Mouse (Mus musculus): ENCODE results near the gene Ppie. TPM values are rescaled to one million over a fixed set of nuclear protein-coding genes. Genes with fewer than 3 reads are reported as not detected.

Ppie gene
- polyA plus RNA-seq (2012; rRNA removed): 32.5 and 33.4 TPM in 2 replicates

DNA sequence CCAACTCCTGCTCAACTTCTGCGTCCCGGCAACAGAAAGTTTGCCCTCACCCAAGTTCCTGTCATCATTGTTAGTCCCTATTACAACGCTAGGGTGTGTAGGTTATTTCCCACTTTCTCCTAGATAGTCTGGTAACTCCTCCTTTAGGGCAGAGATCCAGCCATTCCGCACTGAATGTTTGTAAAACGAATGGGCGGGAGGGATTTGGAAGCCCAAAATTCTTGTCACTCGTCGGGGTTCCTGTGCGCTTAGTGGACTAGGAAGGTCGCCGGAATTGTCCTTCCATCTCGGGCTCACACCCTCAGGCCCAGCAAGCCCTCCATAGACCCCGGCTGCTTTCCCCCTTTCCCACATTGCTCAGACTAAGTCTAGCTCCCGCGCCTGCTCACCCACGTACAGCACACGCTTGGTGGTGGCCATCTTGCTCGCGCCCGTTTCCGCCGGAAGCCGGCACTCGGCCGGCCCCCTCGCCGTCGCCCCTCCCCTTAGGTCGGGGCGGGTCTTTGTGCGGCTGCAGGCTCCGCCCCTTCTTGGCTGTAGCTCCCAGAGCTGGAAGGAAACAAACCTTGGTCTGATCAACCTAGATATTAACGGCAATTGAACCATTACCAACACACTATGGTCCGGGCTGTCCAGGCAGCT, at the start of gene Ppie:
Gene Ppie (minus strand): TSS at position 439 of the 642 bp plus-strand sequence.

DNA sequence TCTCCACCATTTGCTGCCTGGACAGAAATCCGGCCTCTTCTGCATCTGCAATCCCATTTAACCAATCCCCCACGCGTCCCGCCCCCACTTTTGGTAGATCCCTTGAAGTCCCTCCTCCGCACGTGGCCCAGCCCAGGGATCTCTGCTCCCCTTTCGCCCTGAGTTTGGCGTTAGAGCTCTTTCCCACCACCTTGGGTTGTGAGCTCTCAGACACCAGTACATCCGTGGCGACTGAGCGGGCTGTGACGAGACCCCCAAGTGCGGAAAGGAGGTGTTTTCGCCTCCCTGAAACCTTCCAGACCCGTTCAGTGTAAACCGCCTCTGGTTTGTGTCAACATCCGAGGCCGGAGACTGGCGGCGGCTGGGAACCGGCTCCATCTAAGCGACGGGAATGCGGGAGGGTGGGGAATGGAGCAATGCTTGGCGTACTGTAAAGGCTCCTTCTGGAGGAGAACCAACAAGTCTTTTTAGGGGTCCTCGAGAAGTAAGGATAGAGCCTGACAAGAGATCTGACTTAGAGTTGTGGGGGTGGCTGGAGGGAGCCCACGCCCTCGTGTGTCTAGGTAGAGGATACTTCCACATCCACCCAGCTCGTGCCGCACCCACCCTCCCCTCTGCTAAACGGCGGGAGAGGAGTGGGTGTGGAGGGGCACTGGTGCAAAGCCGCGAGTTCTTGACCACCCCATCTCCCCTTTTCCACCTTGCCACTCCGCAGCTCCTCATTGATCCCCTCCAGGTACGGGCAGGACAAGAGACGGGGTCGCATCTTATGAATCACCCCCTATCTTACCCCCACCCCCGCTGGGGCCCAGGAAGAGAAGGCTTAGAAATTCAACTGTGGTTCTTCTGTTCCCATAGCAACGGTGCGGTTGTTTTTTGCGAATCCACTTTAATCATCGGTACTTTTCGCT, 42.8 kb upstream of the Ppie start, which contains the start of gene Hpcal4:
Gene Hpcal4 (plus strand): TSS at position 900 of the 911 bp plus-strand sequence.

DNA sequence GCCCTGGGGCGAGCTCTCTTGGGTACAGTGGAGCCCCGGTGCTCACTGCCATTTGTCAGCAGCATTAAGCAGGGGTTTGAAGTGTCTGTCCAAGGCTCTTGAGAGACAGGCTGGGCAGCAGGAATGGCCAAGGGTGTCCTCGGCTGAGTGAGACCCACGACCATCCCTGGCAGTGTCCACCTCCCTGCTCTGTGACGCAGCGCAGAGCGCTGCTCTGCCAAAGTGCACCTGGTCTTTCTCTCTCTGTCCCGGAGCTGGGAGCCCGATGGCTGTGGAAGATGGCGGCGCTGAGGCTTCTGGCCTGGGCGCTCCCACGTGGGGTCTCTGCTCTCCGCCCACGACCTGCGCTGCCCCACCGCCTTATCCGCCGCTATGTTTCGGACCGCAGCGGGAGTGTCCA, 23.7 kb downstream of the Ppie start, which contains the start of gene Oxct2b:
Gene Oxct2b (plus strand): TSS at position 256 of the 400 bp plus-strand sequence.

DNA sequence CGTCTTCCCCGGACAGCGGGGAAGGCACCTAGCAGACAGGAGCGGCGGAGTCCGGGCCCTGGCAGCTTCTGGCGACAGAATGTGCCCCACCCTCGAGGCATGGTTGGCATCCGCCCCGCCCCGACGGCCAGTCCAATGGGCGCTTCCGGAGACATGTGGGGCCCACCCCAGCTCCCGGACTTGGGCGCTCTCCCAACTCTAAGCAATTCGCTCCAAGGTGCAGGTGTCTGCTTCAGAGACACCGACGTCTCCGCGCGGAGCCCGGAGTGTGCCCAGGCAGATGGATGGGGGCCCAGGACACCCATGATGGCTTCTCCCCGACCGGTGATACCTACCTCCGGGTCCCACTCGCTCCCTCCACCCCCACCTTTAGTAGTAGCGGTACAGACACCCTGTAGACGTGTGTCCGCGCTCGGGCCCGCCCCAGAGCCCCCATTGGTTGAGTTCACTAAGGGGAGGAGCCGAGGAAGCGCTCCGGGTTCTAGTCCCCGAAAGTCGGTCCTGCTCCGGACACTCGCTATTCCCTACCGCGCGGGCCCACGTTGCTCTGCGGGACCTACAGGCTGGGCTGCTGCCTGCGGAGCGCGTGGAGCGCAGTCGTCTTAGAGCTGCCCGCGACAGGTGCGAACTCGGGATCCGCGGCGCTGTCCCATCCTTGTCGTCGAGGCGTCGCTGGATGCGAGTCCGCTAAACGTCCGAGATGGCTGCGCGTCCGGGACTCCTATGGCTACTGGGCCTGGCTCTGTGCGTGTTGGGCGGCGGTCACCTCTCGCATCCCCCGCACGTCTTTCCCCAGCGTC, 34.9 kb downstream of the Ppie start, which contains the start of gene Bmp8b:
Gene Bmp8b (plus strand): TSS at position 515 of the 800 bp plus-strand sequence.

Other genes with a start within 250 kb of the Ppie start
- 39.8 and 42.5 TPM in 2 replicates for gene Mfsd2a, start 178.8 kb downstream of the Ppie start, polyA plus RNA-seq (2012; rRNA removed)
- 64.2 and 66.0 TPM in 2 replicates for gene Mycl, start 144.3 kb downstream of the Ppie start, polyA plus RNA-seq (2012; rRNA removed)
- gene Trit1, start 123.4 kb downstream of the Ppie start, polyA plus RNA-seq (2012; rRNA removed): 20.3 and 21.2 TPM in 2 replicates
- gene Bmp8b, start 34.8 kb downstream of the Ppie start, polyA plus RNA-seq (2012; rRNA removed): 1.1 and 1.2 TPM in 2 replicates
- gene Oxct2b, start 23.7 kb downstream of the Ppie start, polyA plus RNA-seq (2012; rRNA removed): 0.75 and 0.82 TPM in 2 replicates
- gene Hpcal4, start 43.3 kb upstream of the Ppie start, polyA plus RNA-seq (2012; rRNA removed): 39.1 and 40.6 TPM in 2 replicates
- gene Nt5c1a, start 61.6 kb upstream of the Ppie start, polyA plus RNA-seq (2012; rRNA removed): 0.36 and 0.39 TPM in 2 replicates
- gene Heyl, start 93.6 kb upstream of the Ppie start, polyA plus RNA-seq (2012; rRNA removed): 2.4 and 2.7 TPM in 2 replicates
- gene Pabpc4, start 122.4 kb upstream of the Ppie start, polyA plus RNA-seq (2012; rRNA removed): 61.8 and 64.0 TPM in 2 replicates
- gene Oxct2a, start 183.7 kb upstream of the Ppie start, polyA plus RNA-seq (2012; rRNA removed): 0.09 TPM in 1 of 2 replicates, not detected in the other
- gene Bmp8a, start 203.3 kb upstream of the Ppie start, polyA plus RNA-seq (2012; rRNA removed): 0.33 and 0.89 TPM in 2 replicates

Measured in central nervous system, embryonic 18 days (tissue).